Mouse (Mus musculus) liver, embryonic 15.5 days (tissue): ENCODE results near the gene Abcf2. TPM values are rescaled to one million over a fixed set of nuclear protein-coding genes. Genes with fewer than 3 reads are reported as not detected.
A peak's percentile ranks its signal among the peaks of the same experiment; 100 is the strongest.

ENCODE experiments used
- ATAC-seq: fragments of 200-750 bp; cut with Nextera tagmentation; 2 replicates; pipeline ENCODE4 v1.8.0; 2017; ENCODE audit warnings: moderate number of reproducible peaks, mild to moderate bottlenecking, moderate library complexity; ENCODE audit not compliant: insufficient read depth
- H3K27ac ChIP-seq: fragments of 300-500 bp; sonication (generic); replicated peaks from 2 replicates; pipeline ENCODE4 v1.5.1; 2015; ENCODE audit warnings: mild to moderate bottlenecking, inconsistent platforms
- H3K27me3 ChIP-seq: fragments of 300-500 bp; sonication (generic); 2 replicates; pipeline ENCODE4 v1.6.1; 2015; ENCODE audit warnings: mild to moderate bottlenecking, inconsistent platforms
- H3K36me3 ChIP-seq: fragments of 300-500 bp; sonication (generic); replicated peaks from 2 replicates; pipeline ENCODE4 v1.6.1; 2015; ENCODE audit warnings: moderate library complexity, mild to moderate bottlenecking, inconsistent platforms
- H3K4me1 ChIP-seq: fragments of 300-500 bp; sonication (generic); replicated peaks from 2 replicates; pipeline ENCODE4 v1.6.1; 2015; ENCODE audit warnings: inconsistent platforms
- H3K4me2 ChIP-seq: fragments of 300-500 bp; sonication (generic); 2 replicates; pipeline ENCODE4 v1.6.1; 2015; ENCODE audit warnings: moderate library complexity, mild to moderate bottlenecking, inconsistent platforms
- H3K4me3 ChIP-seq: fragments of 300-500 bp; sonication (generic); replicated peaks from 2 replicates; pipeline ENCODE4 v1.5.1; 2015; ENCODE audit warnings: mild to moderate bottlenecking, inconsistent platforms
- H3K9ac ChIP-seq: fragments of 300-500 bp; sonication (generic); 2 replicates; pipeline ENCODE4 v1.6.1; 2015; ENCODE audit warnings: moderate library complexity, mild to moderate bottlenecking, inconsistent platforms
- H3K9me3 ChIP-seq: fragments of 300-500 bp; sonication (generic); replicated peaks from 2 replicates; pipeline ENCODE4 v1.6.1; 2016; ENCODE audit warnings: inconsistent platforms
- WGBS: fragments of 180-500 bp; shearing (Covaris S2); methylation state at CpG from one replicate; pipeline ENCODE4 v1.1.7; 2015; ENCODE audit warnings: mixed read lengths; ENCODE audit not compliant: insufficient replicate concordance; 5-methylcytosine and 5-hydroxymethylcytosine counted together
- polyA plus RNA-seq: library from polyadenylated mRNA; unstranded; fragments of >200 nt; fragmentation: Nextera tagmentation; extraction: Ambion mirVana; gene quantifications from 2 replicates; pipeline ENCODE4 v1.2.1, GENCODE M21; 2015

Gene Abcf2
- polyA plus RNA-seq, 1 experiment from 2014 or later, result 43.2 TPM

DNA sequence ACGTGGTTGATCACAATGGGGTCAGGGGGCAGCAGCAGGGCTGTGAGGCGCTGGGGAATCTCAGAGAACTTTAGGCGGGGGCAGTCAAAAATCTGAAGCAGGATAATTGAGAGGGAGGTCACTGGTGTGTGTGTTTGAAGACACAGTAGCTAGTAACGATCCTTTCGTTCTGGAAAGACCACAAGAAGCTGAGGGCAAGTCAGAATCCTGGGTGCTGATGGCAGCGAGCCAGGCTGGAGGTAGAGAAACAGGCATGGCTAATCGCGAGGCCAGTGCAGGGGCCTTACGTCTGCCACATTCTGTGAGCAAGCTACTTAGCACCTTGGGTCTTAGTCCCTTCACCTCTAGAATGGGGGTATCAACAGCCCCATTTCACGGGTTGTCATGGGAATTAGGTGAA is 16.7 kb upstream of the Abcf2 start:
- H3K9ac ChIP-seq, result no peak overlapping the region
- WGBS, result 68% methylated on average over 10 of the region's 10 CpGs
- peaks cover 10% of the 10 kb centered on the region; the same call in 1 of the 2 replicates for H3K36me3 ChIP-seq
- H3K4me3 ChIP-seq, result no peak overlapping the region
- no peaks in the 10 kb centered on the region for H3K9me3 ChIP-seq
- H3K4me1 ChIP-seq, result peaks cover 42% of the 10 kb centered on the region
- H3K4me2 ChIP-seq, result no peak overlapping the region
- peaks cover 64% of the 10 kb centered on the region for H3K27me3 ChIP-seq
- no peak for ATAC-seq
- H3K27ac ChIP-seq, result no peak overlapping the region

DNA sequence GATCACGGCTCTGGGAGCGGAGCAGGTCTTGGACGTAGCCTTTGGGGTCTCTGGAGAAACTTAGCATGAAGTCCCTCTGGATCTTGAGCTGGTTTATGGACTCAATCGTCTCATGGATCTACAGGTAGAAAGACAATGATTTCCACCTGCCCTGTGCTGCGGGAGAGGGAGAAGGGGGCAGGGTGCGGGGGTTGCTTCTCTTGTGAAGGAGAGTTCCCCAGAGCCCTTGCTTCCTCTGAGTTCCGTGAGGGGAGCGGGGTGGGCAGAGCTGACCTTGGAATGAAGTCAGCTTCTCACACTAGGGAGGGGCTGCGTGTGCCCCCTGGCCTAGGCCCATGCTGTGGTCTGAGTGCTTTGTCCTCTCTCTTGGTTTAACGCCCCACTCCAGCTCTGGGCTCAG is 16.0 kb upstream of the Abcf2 start:
- Histone ChIP-seq H3K9ac (no peak overlapping the region), H3K9me3 (no peaks in the 10 kb centered on the region), H3K27ac (no peak overlapping the region), H3K36me3 (peaks cover 17% of the 10 kb centered on the region), H3K4me1 (peaks cover 42% of the 10 kb centered on the region), H3K27me3 (peaks cover 57% of the 10 kb centered on the region), H3K4me2 (no peak overlapping the region), H3K4me3 (no peak overlapping the region)
- no peak for ATAC-seq
- WGBS, result 67% methylated on average over 10 of the region's 10 CpGs

DNA sequence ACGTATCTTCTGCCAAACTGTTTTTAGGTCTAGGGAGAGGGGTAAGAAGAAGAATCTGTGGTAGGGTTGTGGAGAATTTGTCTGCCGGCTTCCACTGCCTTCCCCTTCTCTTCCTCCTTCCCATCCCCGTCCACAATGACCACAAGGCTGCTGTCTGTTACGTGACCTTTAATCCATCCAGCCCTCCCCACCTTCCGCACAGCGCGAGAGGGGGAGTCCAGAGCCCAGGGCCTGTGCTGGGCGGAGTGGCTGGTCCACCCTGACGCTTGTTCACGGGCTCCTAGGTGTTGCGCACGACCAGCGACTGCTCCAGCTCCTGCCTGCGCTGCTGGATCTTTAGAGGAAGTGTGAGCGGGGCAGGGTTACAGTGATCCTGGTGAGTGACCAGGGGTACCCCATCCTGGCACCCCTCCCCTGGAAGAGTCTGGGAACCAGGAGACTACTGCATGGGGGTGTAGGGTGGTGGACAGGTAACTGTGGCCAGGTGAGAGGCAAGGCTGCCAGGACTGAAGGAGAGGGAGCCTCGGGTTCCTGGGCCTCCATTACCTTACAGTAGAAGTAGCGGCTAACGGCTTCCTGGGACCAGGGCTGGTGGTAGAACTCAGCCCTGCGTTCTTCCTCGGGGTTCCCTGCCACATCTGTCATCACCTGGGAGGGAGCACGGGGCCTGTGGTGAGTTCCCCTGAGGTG is 15.3 kb upstream of the Abcf2 start:
- Histone ChIP-seq H3K27me3 (peaks cover 51% of the 10 kb centered on the region), H3K4me2 (peak overlapping the region; percentile 57), H3K9ac (no peak overlapping the region), H3K27ac (no peak overlapping the region), H3K4me1 (peaks cover 46% of the 10 kb centered on the region), H3K9me3 (no peaks in the 10 kb centered on the region), H3K4me3 (no peak overlapping the region), H3K36me3 (peaks cover 19% of the 10 kb centered on the region)
- 0 out of 2 replicates have a peak, but pooled peaks have one; percentile 13 for ATAC-seq
- 31% methylated on average over 21 of the region's 21 CpGs for WGBS

DNA sequence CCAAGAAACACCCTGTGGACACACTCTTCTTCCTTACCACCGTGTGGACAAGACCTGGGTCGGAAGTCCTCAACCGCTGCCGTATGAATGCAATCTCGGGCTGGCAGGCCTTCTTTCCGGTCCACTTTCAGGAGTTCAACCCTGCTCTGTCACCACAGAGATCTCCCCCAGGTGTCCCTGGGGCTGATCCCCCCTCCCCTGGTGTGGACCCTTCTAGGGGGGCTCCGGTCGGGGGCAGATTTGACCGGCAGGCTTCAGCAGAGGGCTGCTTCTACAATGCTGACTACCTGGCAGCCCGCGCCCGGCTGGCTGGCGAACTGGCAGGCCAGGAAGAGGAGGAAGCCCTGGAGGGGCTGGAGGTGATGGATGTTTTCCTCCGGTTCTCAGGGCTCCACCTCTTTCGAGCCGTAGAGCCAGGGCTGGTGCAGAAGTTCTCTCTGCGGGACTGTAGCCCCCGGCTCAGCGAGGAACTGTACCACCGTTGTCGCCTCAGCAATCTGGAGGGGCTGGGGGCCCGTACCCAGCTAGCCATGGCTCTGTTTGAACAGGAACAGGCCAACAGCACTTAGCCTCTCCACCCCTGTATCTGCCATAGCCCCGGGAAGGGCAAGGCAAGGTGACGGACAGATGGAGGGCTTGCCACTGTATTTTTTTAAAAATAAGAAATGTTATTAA is 14.7 kb upstream of the Abcf2 start:
- Histone ChIP-seq H3K4me2 (peak overlapping the region; percentile 57), H3K27me3 (peaks cover 47% of the 10 kb centered on the region), H3K27ac (no peak overlapping the region), H3K36me3 (peaks cover 19% of the 10 kb centered on the region), H3K9ac (0 out of 2 replicates have a peak overlapping the region, but pooled peaks have one; percentile 6), H3K9me3 (no peaks in the 10 kb centered on the region), H3K4me1 (peaks cover 49% of the 10 kb centered on the region), H3K4me3 (peak overlapping the region; percentile 30)
- WGBS, result 15% methylated on average over 24 of the region's 24 CpGs
- no peak for ATAC-seq

DNA sequence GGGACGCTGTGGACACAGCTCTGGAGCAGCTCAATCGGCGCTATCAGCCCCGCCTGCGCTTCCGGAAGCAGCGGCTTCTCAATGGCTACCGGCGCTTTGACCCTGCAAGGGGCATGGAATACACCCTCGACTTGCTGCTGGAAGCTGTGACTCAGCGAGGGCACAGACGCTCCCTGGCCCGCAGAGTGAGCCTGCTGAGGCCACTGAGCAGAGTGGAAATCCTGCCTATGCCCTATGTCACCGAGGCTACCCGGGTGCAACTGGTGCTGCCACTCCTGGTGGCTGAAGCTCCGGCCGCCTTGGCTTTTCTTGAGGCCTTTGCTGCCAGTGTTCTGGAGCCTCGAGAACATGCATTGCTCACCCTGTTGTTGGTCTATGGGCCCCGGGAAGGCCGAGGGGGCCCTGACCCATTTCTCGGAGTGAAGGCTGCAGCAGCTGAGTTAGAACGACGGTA is 14.0 kb upstream of the Abcf2 start:
- peak overlapping the region; percentile 30 for H3K4me3 ChIP-seq
- peaks cover 47% of the 10 kb centered on the region for H3K4me1 ChIP-seq
- H3K27me3 ChIP-seq, result peaks cover 42% of the 10 kb centered on the region
- H3K9ac ChIP-seq, result 0 out of 2 replicates have a peak overlapping the region, but pooled peaks have one; percentile 6
- ATAC-seq, result no peak
- peak overlapping the region; percentile 57 for H3K4me2 ChIP-seq
- 10% methylated on average over 23 of the region's 23 CpGs for WGBS
- no peak overlapping the region for H3K27ac ChIP-seq
- no peaks in the 10 kb centered on the region for H3K9me3 ChIP-seq
- peaks cover 19% of the 10 kb centered on the region for H3K36me3 ChIP-seq

DNA sequence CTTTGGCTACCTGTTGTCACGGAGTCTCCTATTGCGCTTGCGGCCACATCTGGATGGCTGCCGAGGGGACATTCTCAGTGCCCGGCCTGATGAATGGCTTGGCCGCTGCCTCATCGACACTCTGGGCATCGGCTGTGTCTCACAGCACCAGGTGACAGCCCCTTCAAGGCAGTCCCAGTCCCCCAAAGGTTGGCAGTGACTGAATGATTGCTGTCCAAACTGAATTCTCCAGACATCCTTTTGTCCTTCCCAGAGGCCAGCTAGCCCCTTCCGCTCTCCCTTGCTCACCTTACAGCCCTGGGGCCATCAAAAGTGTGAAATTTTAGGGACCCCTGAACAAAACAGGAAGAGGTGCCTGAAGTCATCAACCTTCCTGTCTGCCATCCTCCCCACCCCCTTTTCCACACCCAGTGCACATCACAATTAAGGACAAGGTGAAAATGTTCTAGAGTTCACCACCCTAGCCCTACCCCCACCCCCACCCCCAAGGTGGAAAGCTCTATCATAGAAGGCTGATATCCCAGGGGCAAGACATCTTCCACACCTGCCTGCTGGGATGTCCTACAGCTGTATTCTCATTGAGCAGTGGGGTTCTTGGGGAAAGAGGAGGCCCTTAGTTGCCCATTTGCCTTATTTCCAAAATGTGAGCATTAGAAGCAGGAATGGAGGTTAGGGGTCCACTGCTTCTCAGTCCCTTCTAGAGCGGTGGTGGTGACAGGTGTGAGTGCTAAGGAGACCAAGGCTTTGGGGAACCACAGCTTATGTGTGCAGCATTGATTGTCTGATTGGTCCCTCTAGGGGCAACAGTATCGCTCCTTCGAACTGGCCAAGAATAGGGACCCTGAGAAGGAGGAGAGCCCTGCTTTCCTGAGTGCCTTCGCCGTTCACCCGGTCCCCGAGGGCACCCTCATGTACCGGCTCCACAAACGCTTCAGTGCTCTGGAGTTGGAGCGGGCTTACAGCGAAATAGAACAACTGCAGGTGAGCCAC is 12.5 kb upstream of the Abcf2 start:
- WGBS, result 86% methylated on average over 20 of the region's 20 CpGs
- peaks cover 19% of the 10 kb centered on the region for H3K36me3 ChIP-seq
- no peaks in the 10 kb centered on the region for H3K9me3 ChIP-seq
- H3K4me1 ChIP-seq, result peaks cover 56% of the 10 kb centered on the region
- no peak overlapping the region for H3K27ac ChIP-seq
- H3K9ac ChIP-seq, result no peak overlapping the region
- no peak overlapping the region for H3K4me2 ChIP-seq
- no peak for ATAC-seq
- no peak overlapping the region for H3K4me3 ChIP-seq
- H3K27me3 ChIP-seq, result peaks cover 37% of the 10 kb centered on the region

DNA sequence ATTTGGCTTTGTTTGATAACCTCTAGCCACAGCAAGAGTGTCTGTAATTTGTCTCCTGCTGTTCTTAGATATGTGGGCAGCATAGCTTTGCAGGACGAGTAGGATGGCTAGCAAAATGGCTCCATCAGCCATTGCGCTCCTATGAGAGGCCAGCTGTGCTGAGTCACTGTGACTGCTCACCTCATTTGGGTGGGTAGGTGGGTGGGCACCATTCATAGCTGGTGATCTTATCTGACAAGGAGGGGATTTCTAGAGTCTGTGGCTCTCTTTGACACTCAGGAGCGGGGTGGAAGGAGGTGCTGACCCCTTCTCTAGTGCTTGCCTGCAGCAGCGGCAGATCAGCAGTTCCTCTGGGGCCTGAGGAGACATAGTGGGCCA is 9.9 kb upstream of the Abcf2 start:
- Histone ChIP-seq H3K27ac (peak overlapping the region; percentile 69), H3K9ac (peak overlapping the region; percentile 71), H3K27me3 (peaks cover 21% of the 10 kb centered on the region), H3K9me3 (no peaks in the 10 kb centered on the region), H3K4me3 (peak overlapping the region; percentile 81), H3K4me2 (peak overlapping the region; percentile 77), H3K36me3 (peaks cover 19% of the 10 kb centered on the region), H3K4me1 (peaks cover 49% of the 10 kb centered on the region)
- peak; percentile 58 for ATAC-seq
- WGBS, result 9% methylated on average over 4 of the region's 4 CpGs

DNA sequence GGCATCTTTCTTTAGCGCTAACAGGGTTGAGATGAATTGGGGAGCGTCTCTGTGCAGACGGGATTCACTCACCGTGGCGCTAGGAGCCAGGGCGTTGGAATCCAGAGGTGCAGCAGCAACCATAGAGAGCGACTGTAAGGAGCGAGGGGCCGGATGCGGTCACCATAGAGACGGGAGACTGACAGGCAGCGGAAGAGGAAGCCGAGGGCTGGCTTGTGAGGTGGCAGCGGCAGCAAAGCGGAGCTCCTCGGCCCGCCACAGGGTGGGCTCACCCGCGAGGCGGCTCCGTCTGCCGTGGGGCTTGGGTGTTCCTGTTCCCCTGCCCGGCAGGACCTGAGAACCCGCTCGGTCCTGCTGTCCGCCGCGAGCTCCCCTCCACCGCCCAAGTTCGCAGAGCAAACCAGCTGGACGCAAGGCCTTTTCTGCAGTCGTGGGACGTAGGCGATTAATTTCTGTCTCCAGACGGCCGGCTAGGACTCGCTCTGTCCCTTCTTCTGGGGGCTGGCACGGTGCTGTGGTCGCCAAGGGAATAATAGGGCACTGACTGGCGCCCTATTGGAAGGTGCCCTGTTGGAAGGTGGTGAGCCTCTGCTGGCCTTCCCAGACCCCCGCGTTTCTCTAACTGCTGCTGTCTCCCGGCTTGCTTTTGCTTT is 9.4 kb upstream of the Abcf2 start, which contains the start of gene Chpf2:
Gene Chpf2 (plus strand): TSS at position 195 of the 653 bp plus-strand sequence.
- Histone ChIP-seq H3K9ac (peak within 1 kb of the TSS; percentile 71), H3K36me3 (peaks cover 19% of the 10 kb centered on the region), H3K4me3 (peak within 1 kb of the TSS; percentile 81), H3K4me2 (peak within 1 kb of the TSS; percentile 77), H3K9me3 (no peaks in the 10 kb centered on the region), H3K27me3 (peaks cover 16% of the 10 kb centered on the region), H3K27ac (peak within 1 kb of the TSS; percentile 69), H3K4me1 (peaks cover 44% of the 10 kb centered on the region)
- WGBS, result 0% methylated on average over 43 of the region's 43 CpGs
- ATAC-seq, result peak; percentile 83

DNA sequence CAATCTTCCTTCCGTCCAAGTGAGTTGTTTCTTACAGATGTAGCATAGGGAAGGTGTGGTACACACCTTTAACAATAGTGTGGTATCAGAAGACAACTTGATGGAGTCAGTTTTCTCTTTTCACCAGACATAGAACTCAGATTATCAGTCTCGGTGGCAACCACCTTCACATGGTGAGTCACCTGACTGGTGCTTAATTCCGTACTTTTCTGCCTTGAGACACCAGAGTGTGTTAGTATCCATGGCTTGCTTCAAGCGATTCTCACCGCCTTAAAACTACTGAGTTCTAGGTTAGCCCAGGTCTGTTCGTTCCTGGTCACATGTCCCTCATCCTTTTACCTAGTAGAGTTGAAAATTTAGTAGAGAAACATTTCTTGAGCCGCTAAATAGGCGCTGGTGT is 8.8 kb upstream of the Abcf2 start:
- ATAC-seq, result peak; percentile 8; the same call in 1 of the 2 replicates
- peaks cover 10% of the 10 kb centered on the region for H3K27me3 ChIP-seq
- 11% methylated on average over 8 of the region's 8 CpGs for WGBS

More for the DNA sequence above, 8.8 kb upstream of the Abcf2 start:
- peaks cover 38% of the 10 kb centered on the region for H3K4me1 ChIP-seq
- peak overlapping the region; percentile 77 for H3K4me2 ChIP-seq
- H3K9ac ChIP-seq, result peak overlapping the region; percentile 71
- H3K27ac ChIP-seq, result peak overlapping the region; percentile 69; the same call in 1 of the 2 replicates
- H3K36me3 ChIP-seq, result peaks cover 19% of the 10 kb centered on the region
- H3K9me3 ChIP-seq, result no peaks in the 10 kb centered on the region
- peak overlapping the region; percentile 81 for H3K4me3 ChIP-seq
